Comparison of ENCODE assay signal across 17 mouse cellular contexts in genomic region chr3:150435818-150436607, GRCm38 (mm10).
"Had no signal": no experiment of that assay in that cellular context is flagged by ENCODE, and none has a peak within 500 bp of the region (broad histone marks: within the 10 kb centered on the region; RNA-seq: fewer than 3 reads in every experiment).

No protein-coding gene starts in this region.

- H3K27me3 ChIP-seq: limb, embryonic 12.5 days; limb, embryonic 15.5 days; midbrain, embryonic 13.5 days; neural tube, embryonic 12.5 days; stomach, embryonic 15.5 days had no signal

- H3K4me3 ChIP-seq: left cerebral cortex, adult 2 months; limb, embryonic 12.5 days; limb, embryonic 15.5 days; midbrain, embryonic 13.5 days; neural tube, embryonic 12.5 days; stomach, embryonic 15.5 days had no signal

- H3K27ac ChIP-seq: left cerebral cortex, adult 2 months; limb, embryonic 12.5 days; limb, embryonic 15.5 days; liver, embryonic 14.5 days; macrophage; midbrain, embryonic 13.5 days; neural tube, embryonic 12.5 days; stomach, embryonic 15.5 days had no signal

- DNase-seq: kidney, adult 18-20 months; layer of hippocampus, postnatal 36 days; liver, postnatal 0 days; right cerebral cortex, postnatal 25 days; spleen, adult 18-20 months; thymus, postnatal 25 days had no signal

- ATAC-seq: liver, postnatal 0 days; lung, postnatal 0 days had no signal

- H3K9me3 ChIP-seq: limb, embryonic 12.5 days; limb, embryonic 15.5 days; midbrain, embryonic 13.5 days; neural tube, embryonic 12.5 days; stomach, embryonic 15.5 days had no signal

- H3K4me2 ChIP-seq: limb, embryonic 12.5 days; limb, embryonic 15.5 days; liver, embryonic 11.5 days; lung, embryonic 14.5 days; midbrain, embryonic 13.5 days; neural tube, embryonic 12.5 days; stomach, embryonic 15.5 days had no signal

- H3K4me1 ChIP-seq: limb, embryonic 12.5 days; limb, embryonic 15.5 days; midbrain, embryonic 13.5 days; neural tube, embryonic 12.5 days; stomach, embryonic 15.5 days had no signal

- H3K9ac ChIP-seq: limb, embryonic 12.5 days; limb, embryonic 15.5 days; liver, embryonic 14.5 days; liver, postnatal 0 days; lung, embryonic 14.5 days; midbrain, embryonic 13.5 days; neural tube, embryonic 12.5 days; stomach, embryonic 15.5 days had no signal

- H3K36me3 ChIP-seq: limb, embryonic 12.5 days; limb, embryonic 15.5 days; midbrain, embryonic 13.5 days; neural tube, embryonic 12.5 days; stomach, embryonic 15.5 days had no signal
